Mouse (Mus musculus): Measurements from ENCODE around the gene Nkx6-2.

DNA sequence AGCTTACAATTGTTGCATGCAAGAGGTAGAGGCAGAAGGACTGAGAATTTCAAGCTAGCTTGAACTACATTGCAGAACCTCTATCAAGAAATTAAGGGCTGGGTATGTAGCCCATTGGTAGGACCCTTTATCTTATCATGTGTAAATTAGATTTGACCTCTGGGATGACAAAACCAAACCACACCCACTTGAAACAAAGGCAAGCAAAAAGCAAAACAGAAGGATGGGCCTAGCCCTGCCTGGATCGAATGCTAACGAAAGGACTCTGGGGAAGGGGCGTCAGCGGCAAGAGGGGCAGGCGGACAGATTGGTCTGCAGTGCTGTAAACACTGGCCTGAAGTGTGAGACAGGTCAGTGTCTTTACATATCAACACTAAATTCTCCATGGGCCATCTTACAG is 8.7 kb upstream of the Nkx6-2 start:
- TF ChIP-seq CTCF (IDR thresholded peaks at IDR 0.05; ENCODE audit: insufficient read depth, low read length): no peak
- TF ChIP-seq POLR2A (IDR thresholded peaks at IDR 0.05; ENCODE audit: borderline replicate concordance, extremely low read depth, low read depth, low read length): no peak
